Mouse (Mus musculus) stomach, postnatal 0 days (tissue): ENCODE measurements around the gene St8sia2.

Experiments
- CTCF ChIP-seq: IDR thresholded peaks from 2 replicates; pipeline ENCODE4 v1.5.1; 2016; ENCODE audit warnings: antibody characterized with exemption, low read depth, mild to moderate bottlenecking, moderate library complexity
- EP300 ChIP-seq: optimal IDR thresholded peaks from 2 replicates; pipeline ENCODE3; 2016; ENCODE audit warnings: antibody characterized with exemption

- TF ChIP-seq CTCF (no peak), EP300 (no peak)
Observed at GRCm38 (mm10) chr7:73965164-73965563, 48.3 kb downstream of the St8sia2 start.
